Mouse (Mus musculus): ENCODE data around the gene Gpr174. TPM values are rescaled to one million over a fixed set of nuclear protein-coding genes. Genes with fewer than 3 reads are reported as not detected.
"Not testable (repeated sequence)": the region's sequence is repeated elsewhere in the genome, so short reads cannot be mapped to it uniquely, and the experiment has no call there.

Gene Gpr174
- 10 to 100 TPM; 73.9 to 90.6 (median 83.9) TPM for polyA plus RNA-seq (2017; shearing (Covaris generic))

DNA sequence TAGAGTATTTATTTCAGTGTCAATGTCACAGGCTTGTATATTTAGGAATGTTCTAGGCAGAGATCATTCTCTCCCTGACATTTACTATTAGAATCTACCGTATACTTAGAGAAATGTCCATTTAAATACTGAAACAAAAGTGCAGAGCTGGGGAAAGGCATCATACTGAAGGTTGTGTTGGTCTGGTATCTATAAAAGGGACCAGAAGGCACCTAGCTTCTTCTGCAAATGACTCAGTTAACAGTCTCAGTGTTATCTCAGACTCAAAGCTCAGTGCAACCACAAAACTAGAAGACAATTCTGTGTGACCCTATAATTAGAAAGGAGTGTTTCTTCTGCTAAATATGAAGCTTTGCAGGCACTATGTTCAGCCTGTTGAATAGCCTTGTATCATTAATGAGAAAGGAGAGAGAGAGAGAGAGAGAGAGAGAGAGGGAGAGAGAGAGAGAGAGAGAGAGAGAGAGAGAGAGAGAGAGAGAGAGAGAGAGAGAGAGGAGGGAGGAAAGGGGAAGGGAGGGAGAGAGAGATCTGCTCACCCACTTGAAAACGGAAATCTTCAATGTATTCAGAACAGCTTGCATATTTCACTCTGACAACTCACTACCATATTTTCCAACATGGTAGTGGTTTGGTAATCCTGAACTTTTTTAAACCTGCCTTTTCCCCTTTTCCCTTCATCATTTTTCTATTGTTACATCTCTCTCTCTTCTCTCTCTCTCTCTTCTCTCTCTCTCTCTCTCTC, at the start of gene Gpr174:
Gene Gpr174 (plus strand): TSS at position 393 of the 742 bp plus-strand sequence.
- ATAC-seq = peak; percentile 53

- peak; percentile 94 for ATAC-seq
These were observed 38.0 kb upstream of the Gpr174 start for GRCm38 (mm10) chrX:107217577-107218090.

DNA sequence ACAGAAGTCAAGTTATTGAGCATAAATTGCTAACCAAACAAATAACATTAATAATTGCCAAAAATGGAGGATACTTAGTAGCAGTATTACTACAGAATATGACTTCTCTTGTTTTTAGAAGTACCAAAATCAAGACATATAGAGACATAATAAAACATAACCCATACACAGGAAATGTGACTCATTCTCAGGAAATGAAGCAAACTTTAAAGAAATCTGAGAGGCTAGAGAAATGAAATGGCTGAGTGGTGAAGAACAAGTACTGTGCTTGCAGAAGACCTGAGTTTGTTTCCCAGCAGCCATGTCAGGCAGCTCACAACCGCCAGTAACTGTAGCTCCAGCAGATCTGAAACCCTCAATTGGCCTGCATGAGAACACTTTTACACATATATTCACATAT, 30.8 kb upstream of the Gpr174 start:
- ATAC-seq = peak; percentile 80

GRCm38 (mm10) chrX:107231214-107231613, 24.5 kb upstream of the Gpr174 start:
- peak; percentile 47 for ATAC-seq

GRCm38 (mm10) chrX:107234655-107235054, 21.0 kb upstream of the Gpr174 start:
- peak; percentile 72 for ATAC-seq

DNA sequence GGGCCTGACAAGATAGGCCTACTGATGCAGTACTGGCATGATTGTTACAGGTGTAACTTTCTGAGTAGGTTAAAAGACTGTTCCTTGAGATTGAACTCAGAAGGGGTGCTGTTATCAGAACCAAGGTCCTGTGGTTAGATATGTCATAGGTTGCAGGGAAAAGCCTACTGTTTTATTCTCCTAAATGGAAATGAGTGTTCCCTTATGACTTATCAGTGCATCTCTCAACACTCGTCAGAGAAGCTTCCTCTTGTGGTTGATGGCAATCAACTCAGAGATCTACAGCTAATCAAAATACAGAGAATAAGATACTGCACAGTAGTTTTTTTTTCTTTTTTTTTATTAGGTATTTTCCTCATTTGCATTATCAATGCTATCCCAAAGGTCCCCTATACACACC, 19.2 kb upstream of the Gpr174 start:
- peak; percentile 90 for ATAC-seq

DNA sequence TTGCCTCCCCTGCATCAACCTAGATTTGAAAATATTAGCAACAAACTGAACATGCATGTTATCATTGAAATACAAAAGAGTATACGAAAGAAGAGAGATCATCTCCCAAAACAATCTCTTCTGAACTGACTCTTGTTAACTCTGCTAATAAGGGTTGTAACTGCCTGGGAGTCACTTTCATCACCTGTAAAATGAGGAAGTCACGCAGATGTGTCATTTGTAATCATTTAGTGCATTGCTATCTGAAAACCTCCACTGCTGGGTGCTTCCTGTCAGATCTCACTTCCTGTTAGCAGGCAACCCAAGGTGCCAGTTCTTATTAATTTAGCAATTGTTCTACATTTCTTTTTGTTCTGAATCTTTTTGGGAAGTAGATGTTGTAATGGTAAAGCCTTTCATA, 5.3 kb upstream of the Gpr174 start:
- ATAC-seq = peak; percentile 82

- no peak for ATAC-seq
These were observed 8.9 kb downstream of the Gpr174 start for GRCm38 (mm10) chrX:107264619-107265018.

- ATAC-seq = peak; percentile 68
These were observed 21.9 kb downstream of the Gpr174 start for GRCm38 (mm10) chrX:107277606-107278005.

GRCm38 (mm10) chrX:107284211-107284610, 28.5 kb downstream of the Gpr174 start:
- peak; percentile 59 for ATAC-seq

DNA sequence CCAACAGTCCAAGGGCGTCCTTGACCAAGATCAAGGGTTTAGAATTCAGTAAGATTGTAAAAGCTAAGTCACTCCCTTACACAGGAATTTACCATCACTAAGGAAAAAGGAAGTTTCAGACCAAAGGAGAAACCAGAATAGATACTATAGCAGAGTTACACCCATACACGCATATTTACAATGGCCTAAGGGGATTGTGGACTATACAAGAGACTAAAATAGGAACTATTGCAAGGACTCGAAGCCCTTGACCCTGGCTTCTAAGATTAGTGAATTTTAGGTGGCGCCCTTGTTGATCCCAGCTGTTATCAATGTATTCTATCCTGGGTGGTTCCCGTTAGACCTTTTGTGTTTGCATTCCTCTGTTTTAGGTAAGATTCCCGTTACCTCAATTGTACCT, 42.2 kb downstream of the Gpr174 start:
- ATAC-seq = not testable (repeated sequence)

DNA sequence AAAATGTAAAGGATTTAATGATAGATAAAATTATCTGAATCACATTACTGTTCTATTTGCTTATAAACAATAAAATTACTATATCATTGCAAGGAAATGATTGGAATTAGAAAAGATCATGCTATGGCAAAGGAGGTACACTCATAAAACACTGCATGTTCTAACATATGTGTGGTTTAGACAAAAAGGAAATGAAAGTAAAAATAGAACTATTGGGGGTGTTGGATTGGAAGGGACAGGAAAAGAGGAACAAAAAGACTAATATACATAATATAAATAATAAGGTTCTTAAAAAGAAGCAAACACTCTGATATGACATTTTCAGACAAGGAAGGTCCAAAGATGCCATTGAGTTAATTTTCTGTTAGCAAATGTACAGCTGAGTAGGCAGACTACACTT, 43.1 kb downstream of the Gpr174 start:
- ATAC-seq = peak; percentile 23

GRCm38 (mm10) chrX:107306492-107306891, 50.8 kb downstream of the Gpr174 start:
- no peak for ATAC-seq

DNA sequence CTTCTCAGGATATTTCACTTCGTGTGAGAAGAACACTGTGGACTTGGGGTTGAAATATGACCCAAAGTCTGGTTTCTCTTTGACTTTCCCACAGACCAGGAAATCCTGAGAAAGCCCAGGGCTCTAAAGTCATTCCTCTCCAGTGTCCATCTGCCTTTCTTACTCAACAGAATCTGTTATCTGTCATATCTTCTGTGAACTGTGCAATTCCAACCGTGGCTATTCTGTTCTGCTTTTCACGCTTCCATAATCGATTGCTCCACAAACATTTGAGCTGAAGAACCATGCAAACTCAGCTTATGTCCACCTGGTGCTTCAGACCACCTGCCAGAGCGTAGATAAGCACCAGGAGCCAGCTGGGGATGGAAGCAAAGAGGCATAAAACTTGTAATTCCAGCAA, 56.9 kb downstream of the Gpr174 start:
- no peak for ATAC-seq

GRCm38 (mm10) chrX:107325697-107326381, 70.2 kb downstream of the Gpr174 start:
- ATAC-seq = peak; percentile 90

- no peak for ATAC-seq
These were observed 74.2 kb downstream of the Gpr174 start for GRCm38 (mm10) chrX:107329849-107330248.

- ATAC-seq = no peak
These were observed 80.9 kb downstream of the Gpr174 start for GRCm38 (mm10) chrX:107336609-107337008.

DNA sequence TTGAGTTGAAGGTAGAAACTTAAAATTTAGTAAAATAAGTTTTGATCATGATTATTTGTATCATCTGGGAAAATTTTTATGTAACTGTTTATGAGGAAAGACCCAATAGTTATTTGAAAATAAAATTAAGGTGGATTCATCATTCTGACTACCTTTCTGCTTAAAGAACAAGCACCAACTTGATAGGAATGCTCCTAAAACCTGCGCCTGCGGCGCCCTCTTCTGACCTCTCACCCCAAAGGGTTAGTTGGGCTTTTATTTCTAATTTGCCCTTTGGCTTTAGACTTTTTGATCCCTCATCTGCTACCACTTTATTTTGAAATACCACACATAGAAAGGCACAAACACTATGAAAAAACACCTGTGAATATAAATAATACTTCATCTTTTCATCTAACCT, 86.3 kb downstream of the Gpr174 start:
- peak; percentile 69 for ATAC-seq

Other genes starting within 250 kb of the Gpr174 start
- 10 to 100 TPM; 70.3 to 84.6 (median 81.9) TPM for gene P2ry10, start 167.4 kb upstream of the Gpr174 start, polyA plus RNA-seq (2017; shearing (Covaris generic))
- 10 to 100 TPM in 1 of 3 experiments, 1 to 10 TPM in 2; 5.1 to 10.1 (median 8.5) TPM for gene P2ry10b, start 107.0 kb upstream of the Gpr174 start, polyA plus RNA-seq (2017; shearing (Covaris generic))
- 10 to 100 TPM; 47.5 to 81.5 (median 71.0) TPM for gene Itm2a, start 147.5 kb downstream of the Gpr174 start, polyA plus RNA-seq (2017; shearing (Covaris generic))